Mouse (Mus musculus) hindbrain, embryonic 16.5 days (tissue): Measurements from ENCODE around the gene Kcnk1. TPM values are rescaled to one million over a fixed set of nuclear protein-coding genes. Genes with fewer than 3 reads are reported as not detected.

Experiments used
- ATAC-seq: fragments of 200-750 bp; cut with Nextera tagmentation; 2 replicates; pipeline ENCODE4 v1.8.0; 2017; ENCODE audit warnings: moderate TSS enrichment, moderate library complexity
- H3K27ac ChIP-seq: fragments of 300-500 bp; sonication (generic); 2 replicates; pipeline ENCODE4 v1.5.1; 2014; ENCODE audit warnings: low read depth, mild to moderate bottlenecking, control low read depth, low read length, moderate library complexity
- H3K27me3 ChIP-seq: fragments of 300-500 bp; sonication (generic); replicated peaks from 2 replicates; pipeline ENCODE4 v1.6.1; 2014; ENCODE audit warnings: low read length; ENCODE audit not compliant: control insufficient read depth, insufficient read depth
- H3K36me3 ChIP-seq: fragments of 300-500 bp; sonication (generic); 2 replicates; pipeline ENCODE4 v1.6.1; 2014; ENCODE audit warnings: mild to moderate bottlenecking, low read length, moderate library complexity, mixed read lengths; ENCODE audit not compliant: control insufficient read depth, insufficient read depth
- H3K4me1 ChIP-seq: fragments of 300-500 bp; sonication (generic); 2 replicates; pipeline ENCODE4 v1.6.1; 2014; ENCODE audit warnings: low read depth, low read length; ENCODE audit not compliant: control insufficient read depth, insufficient read depth
- H3K4me2 ChIP-seq: fragments of 300-500 bp; sonication (generic); 2 replicates; pipeline ENCODE4 v1.6.1; 2014; ENCODE audit warnings: mild to moderate bottlenecking, low read length, control low read depth, moderate library complexity
- H3K4me3 ChIP-seq: fragments of 300-500 bp; sonication (generic); 2 replicates; pipeline ENCODE4 v1.5.1; 2014; ENCODE audit warnings: mild to moderate bottlenecking, low read length, control low read depth, moderate library complexity
- H3K9ac ChIP-seq: fragments of 300-500 bp; sonication (generic); 2 replicates; pipeline ENCODE4 v1.6.1; 2014; ENCODE audit warnings: low read depth, mild to moderate bottlenecking, control low read depth, low read length, moderate library complexity
- H3K9me3 ChIP-seq: fragments of 300-500 bp; sonication (generic); 2 replicates; pipeline ENCODE4 v1.6.1; 2014; ENCODE audit warnings: mild to moderate bottlenecking, low read length, moderate library complexity; ENCODE audit not compliant: control insufficient read depth
- WGBS: fragments of 180-500 bp; shearing (Covaris S2); extraction: QIAGEN DNeasy Blood & Tissue Kit; methylation state at CpG from one replicate; pipeline ENCODE4 v1.1.7; 2014; 5-methylcytosine and 5-hydroxymethylcytosine counted together
- polyA plus RNA-seq: library from polyadenylated mRNA; unstranded; fragments of >200 nt; fragmentation: Nextera tagmentation; extraction: Ambion mirVana; gene quantifications from 2 replicates; pipeline ENCODE4 v1.2.1, GENCODE M21; 2015

Kcnk1 gene
- polyA plus RNA-seq, 1 experiment from 2014 or later: 32.7 TPM

DNA sequence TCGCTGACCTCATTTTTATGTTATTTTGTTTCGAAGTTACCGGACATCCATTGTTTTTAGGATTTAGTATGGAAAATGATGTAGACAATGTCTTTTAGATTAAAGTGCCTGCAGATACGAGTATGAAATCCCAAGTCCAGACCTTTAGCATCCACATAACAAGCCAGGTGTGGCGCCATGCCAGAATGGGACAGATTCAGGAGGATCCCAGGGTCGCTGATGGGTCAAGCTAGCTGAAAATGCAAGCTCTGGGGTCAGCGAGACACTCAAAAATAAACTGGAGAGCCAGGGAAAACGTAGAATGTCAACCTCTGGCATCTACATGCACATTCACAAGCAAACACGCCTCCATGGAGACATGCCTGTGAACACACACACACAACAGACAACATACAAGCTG lies 31.2 kb downstream of the Kcnk1 start:
- no peak for ATAC-seq
- H3K9ac ChIP-seq: no peak overlapping the region
- no peaks in the 10 kb centered on the region; the same call in 1 of the 2 replicates for H3K36me3 ChIP-seq
- H3K9me3 ChIP-seq: no peaks in the 10 kb centered on the region
- no peak overlapping the region for H3K27ac ChIP-seq
- H3K4me2 ChIP-seq: no peak overlapping the region
- H3K4me3 ChIP-seq: no peak overlapping the region
- no peaks in the 10 kb centered on the region for H3K27me3 ChIP-seq
- 95% methylated on average over 9 of the region's 9 CpGs for WGBS
- no peaks in the 10 kb centered on the region for H3K4me1 ChIP-seq

DNA sequence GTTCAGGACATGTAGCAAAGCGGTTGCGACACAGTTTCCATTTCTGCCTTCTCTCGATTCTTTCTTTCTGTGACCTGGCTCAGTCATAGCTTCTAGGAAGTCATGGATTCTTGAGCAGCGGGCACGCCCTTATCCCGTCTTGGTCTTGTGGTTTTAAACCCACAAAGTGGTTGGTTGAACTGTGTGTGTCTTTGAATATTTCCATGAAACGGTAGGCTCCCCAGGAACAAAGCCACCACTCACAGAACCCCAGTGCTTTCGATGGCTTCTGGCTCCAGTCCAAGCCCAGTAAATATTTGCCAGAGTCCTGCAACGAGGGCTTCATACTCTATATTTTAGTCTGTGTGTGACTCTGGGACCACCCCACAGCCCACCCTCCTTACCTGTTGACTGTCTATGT lies 31.6 kb downstream of the Kcnk1 start:
- H3K27me3 ChIP-seq: no peaks in the 10 kb centered on the region
- no peak for ATAC-seq
- H3K4me1 ChIP-seq: no peaks in the 10 kb centered on the region
- 73% methylated on average over 9 of the region's 9 CpGs for WGBS
- no peak overlapping the region for H3K4me3 ChIP-seq
- no peaks in the 10 kb centered on the region for H3K9me3 ChIP-seq
- H3K9ac ChIP-seq: no peak overlapping the region
- no peaks in the 10 kb centered on the region; the same call in 1 of the 2 replicates for H3K36me3 ChIP-seq
- no peak overlapping the region for H3K4me2 ChIP-seq
- H3K27ac ChIP-seq: no peak overlapping the region

DNA sequence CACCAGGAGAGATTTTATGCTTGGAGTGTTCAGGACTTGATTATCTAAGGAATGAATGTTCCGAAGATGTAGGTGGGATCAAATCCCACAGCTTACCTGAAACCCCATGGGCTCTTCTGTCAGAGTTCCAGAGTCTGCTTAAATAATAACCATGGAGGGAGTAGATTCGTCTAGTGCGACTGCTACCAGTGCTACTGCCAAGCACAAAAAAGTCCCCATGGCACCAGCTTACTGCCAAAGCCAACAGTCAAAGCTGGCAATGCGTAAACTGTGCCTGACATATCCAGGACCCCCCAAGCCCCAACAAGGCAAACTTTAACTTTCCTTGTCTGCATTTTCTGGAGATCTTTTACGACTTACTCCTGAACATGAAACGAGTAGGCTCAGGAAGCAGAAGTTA lies 32.5 kb downstream of the Kcnk1 start:
- Histone ChIP-seq H3K9me3 (no peaks in the 10 kb centered on the region), H3K4me2 (no peak overlapping the region), H3K4me1 (no peaks in the 10 kb centered on the region), H3K27me3 (no peaks in the 10 kb centered on the region), H3K4me3 (no peak overlapping the region), H3K27ac (no peak overlapping the region), H3K36me3 (no peaks in the 10 kb centered on the region; the same call in 1 of the 2 replicates), H3K9ac (no peak overlapping the region)
- 73% methylated on average over 6 of the region's 6 CpGs for WGBS
- no peak for ATAC-seq

DNA sequence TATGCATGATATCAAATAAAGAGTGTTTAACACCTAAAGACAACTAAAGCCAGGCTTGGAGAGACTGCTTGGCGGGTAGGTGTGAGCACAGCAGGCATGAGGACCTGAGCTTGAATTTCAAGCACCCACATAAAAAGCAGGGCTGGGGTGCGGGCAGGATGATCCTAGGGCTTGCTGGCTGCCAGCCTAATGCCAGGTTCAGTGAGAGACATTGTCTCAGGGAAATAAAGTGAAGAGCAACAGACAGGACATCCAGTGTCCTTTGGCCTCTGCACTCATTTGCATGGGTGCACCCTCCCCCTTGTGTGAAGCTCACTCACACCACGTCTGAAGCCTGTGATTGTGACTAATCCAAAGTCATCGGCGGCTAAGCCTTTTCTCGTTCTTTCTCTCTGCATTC lies 34.0 kb downstream of the Kcnk1 start:
- no peaks in the 10 kb centered on the region; the same call in 1 of the 2 replicates for H3K4me1 ChIP-seq
- no peak for ATAC-seq
- 81% methylated on average over 6 of the region's 6 CpGs for WGBS
- no peaks in the 10 kb centered on the region; the same call in 1 of the 2 replicates for H3K36me3 ChIP-seq
- no peak overlapping the region for H3K4me3 ChIP-seq
- no peak overlapping the region for H3K9ac ChIP-seq
- H3K9me3 ChIP-seq: no peaks in the 10 kb centered on the region
- no peak overlapping the region for H3K4me2 ChIP-seq
- H3K27ac ChIP-seq: no peak overlapping the region
- H3K27me3 ChIP-seq: no peaks in the 10 kb centered on the region

DNA sequence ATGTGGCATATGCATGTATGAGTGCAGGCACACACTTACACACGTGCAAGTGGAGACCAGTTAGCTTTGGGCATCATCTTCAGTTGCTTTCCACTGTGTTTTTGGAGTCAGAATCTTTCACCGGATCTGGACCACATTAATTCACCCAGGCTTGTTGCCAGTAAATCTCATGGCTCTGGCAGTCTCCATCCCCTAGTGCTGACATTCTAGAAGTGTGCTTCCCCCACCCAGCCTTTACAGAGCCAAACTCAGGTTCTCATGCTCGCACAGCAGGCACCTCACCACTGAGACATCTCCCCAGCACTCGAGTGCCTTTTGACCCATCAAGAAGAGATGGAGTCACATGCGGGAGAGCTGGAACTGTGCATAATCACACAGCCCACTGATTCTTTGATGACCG lies 37.8 kb downstream of the Kcnk1 start:
- Histone ChIP-seq H3K9ac (no peak overlapping the region), H3K4me3 (no peak overlapping the region)
- 0 out of 2 replicates have a peak, but pooled peaks have one; percentile 11 for ATAC-seq

DNA sequence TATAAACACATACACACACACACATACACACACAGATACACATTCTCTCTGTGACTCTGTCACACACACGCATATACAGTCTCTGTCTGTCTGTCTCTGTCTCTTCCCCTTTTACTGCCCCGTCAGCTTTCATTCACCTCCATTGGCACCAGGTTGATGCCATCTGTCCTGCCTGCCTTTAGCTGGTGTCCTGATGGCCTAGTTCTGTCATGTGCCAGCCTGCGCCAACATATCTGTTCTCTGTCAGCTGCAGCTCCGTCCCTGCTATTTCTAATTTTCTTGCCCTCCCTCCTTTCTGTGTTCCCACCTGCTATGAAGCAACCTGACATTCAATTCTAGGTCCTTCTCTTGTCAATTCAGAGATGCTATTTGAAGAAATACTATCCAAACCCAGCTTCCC lies 40.1 kb downstream of the Kcnk1 start:
- no peak for ATAC-seq
- Histone ChIP-seq H3K9ac (no peak overlapping the region), H3K4me1 (no peaks in the 10 kb centered on the region; the same call in 1 of the 2 replicates), H3K27ac (no peak overlapping the region), H3K27me3 (no peaks in the 10 kb centered on the region), H3K4me3 (no peak overlapping the region), H3K36me3 (no peaks in the 10 kb centered on the region; the same call in 1 of the 2 replicates), H3K4me2 (no peak overlapping the region), H3K9me3 (no peaks in the 10 kb centered on the region)
- WGBS: 71% methylated on average over 4 of the region's 4 CpGs

More for the DNA sequence above, 37.8 kb downstream of the Kcnk1 start:
- no peaks in the 10 kb centered on the region; the same call in 1 of the 2 replicates for H3K36me3 ChIP-seq
- H3K9me3 ChIP-seq: no peaks in the 10 kb centered on the region
- H3K27me3 ChIP-seq: no peaks in the 10 kb centered on the region
- WGBS: 57% methylated on average over 6 of the region's 6 CpGs
- H3K27ac ChIP-seq: no peak overlapping the region
- H3K4me2 ChIP-seq: no peak overlapping the region
- no peaks in the 10 kb centered on the region; the same call in 1 of the 2 replicates for H3K4me1 ChIP-seq

DNA sequence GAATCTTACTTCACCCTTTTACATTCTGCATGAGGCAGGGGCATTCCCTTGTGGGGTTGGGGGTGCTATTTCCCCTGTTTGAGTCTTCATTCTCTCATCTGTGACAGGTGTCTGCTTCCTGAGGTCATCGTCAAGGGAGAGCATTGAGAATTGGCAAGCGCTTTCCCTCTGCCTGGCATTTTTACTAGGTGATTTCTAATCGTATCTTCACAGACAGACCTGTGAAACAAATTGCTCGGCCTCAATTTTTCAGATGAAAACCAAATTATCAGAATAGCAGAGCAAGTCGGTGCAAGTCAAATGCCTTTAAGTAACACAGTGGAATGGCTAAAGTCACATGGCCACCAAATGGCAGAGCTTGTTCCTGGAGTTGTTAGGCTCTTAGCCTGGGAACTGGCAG lies 41.4 kb downstream of the Kcnk1 start:
- Histone ChIP-seq H3K27me3 (no peaks in the 10 kb centered on the region), H3K4me3 (no peak overlapping the region), H3K9me3 (no peaks in the 10 kb centered on the region), H3K27ac (no peak overlapping the region), H3K4me1 (no peaks in the 10 kb centered on the region; the same call in 1 of the 2 replicates), H3K36me3 (no peaks in the 10 kb centered on the region), H3K4me2 (no peak overlapping the region), H3K9ac (no peak overlapping the region)
- WGBS: 78% methylated on average over 5 of the region's 5 CpGs
- ATAC-seq: no peak

DNA sequence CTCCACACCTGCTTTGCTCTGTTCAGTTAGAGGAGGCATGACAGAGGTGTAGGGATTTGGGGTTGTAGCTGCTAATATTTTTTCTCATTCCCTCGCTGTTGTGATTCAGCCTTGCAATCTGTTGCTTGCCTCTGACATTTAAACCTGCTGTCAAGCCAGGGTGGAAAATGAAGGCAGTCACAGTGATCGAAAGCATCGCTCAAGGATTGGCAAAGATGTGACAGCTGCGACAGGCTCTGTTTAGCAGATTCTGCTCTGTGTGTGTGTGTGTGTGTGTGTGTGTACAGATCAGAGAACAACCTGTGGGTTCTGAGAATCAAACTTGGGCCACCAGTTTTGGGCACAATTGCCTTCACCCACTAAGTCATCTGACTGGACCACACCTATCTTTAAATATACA lies 50.8 kb downstream of the Kcnk1 start:
- Histone ChIP-seq H3K4me1 (no peaks in the 10 kb centered on the region), H3K9ac (no peak overlapping the region), H3K4me3 (no peak overlapping the region), H3K4me2 (no peak overlapping the region), H3K27ac (no peak overlapping the region), H3K36me3 (no peaks in the 10 kb centered on the region), H3K27me3 (no peaks in the 10 kb centered on the region), H3K9me3 (no peaks in the 10 kb centered on the region)
- no peak for ATAC-seq
- WGBS: 85% methylated on average over 4 of the region's 4 CpGs

DNA sequence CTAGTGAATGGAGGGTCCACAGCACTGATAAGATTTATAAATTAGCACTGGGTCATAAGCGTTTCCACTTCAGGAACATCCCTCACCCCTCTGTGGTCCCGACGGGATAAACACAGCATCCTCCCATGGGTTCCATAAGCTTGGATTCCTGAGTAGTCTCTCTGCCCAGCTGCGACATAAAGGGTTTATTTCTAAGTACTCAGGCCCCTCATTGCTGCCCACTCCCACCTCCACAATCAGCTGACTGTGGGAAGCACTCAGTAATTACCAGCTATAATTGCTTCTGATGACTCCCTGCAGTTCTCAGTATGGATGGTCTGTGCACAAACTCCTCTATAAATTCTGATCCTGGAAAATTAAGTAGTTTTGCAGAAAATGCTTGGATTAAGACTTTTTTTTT lies 58.9 kb downstream of the Kcnk1 start:
- no peak for ATAC-seq
- H3K27me3 ChIP-seq: no peaks in the 10 kb centered on the region
- 78% methylated on average over 4 of the region's 4 CpGs for WGBS

DNA sequence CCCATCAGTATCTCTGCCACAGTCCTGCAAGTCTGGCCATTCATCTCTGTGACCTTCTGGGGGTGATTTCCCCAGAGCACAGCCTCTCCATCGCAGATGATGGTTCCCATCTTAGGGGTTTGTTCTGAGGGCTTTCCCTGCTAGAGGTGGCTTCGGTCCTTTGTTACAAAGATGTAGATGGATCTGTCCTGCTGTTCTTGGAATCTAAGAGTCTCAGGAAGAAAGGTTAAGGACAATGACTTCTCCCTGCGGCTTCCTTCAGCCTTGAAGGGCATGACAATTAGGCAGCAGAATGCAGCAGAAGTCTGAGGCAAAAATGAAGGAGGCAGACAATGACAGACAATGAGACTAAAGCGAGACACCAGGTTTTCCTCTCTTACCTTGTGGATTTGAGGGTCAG lies 63.9 kb downstream of the Kcnk1 start:
- no peaks in the 10 kb centered on the region for H3K36me3 ChIP-seq
- H3K4me1 ChIP-seq: no peaks in the 10 kb centered on the region
- H3K9ac ChIP-seq: no peak overlapping the region
- ATAC-seq: no peak
- H3K4me2 ChIP-seq: no peak overlapping the region
- no peaks in the 10 kb centered on the region for H3K27me3 ChIP-seq
- no peak overlapping the region for H3K27ac ChIP-seq
- 39% methylated on average over 4 of the region's 4 CpGs for WGBS
- H3K4me3 ChIP-seq: no peak overlapping the region
- no peaks in the 10 kb centered on the region for H3K9me3 ChIP-seq

More for the DNA sequence above, 58.9 kb downstream of the Kcnk1 start:
- Histone ChIP-seq H3K4me1 (no peaks in the 10 kb centered on the region), H3K9ac (no peak overlapping the region), H3K4me2 (no peak overlapping the region), H3K4me3 (no peak overlapping the region), H3K36me3 (no peaks in the 10 kb centered on the region), H3K9me3 (no peaks in the 10 kb centered on the region; the same call in 1 of the 2 replicates), H3K27ac (no peak overlapping the region)
